Mouse (Mus musculus): ENCODE measurements around the gene Siglece. TPM values are rescaled to one million over a fixed set of nuclear protein-coding genes. Genes with fewer than 3 reads are reported as not detected.
A peak's percentile ranks its signal among the peaks of the same experiment; 100 is the strongest.
"Not testable (repeated sequence)": the region's sequence is repeated elsewhere in the genome, so short reads cannot be mapped to it uniquely, and the experiment has no call there.

The Siglece gene
- polyA plus RNA-seq (2012; rRNA removed) (1.5 and 1.6 TPM in 2 replicates), polyA plus RNA-seq (2014; fragmentation: Nextera tagmentation; extraction: Ambion mirVana) (1.1 and 2.0 TPM in 2 replicates)

DNA sequence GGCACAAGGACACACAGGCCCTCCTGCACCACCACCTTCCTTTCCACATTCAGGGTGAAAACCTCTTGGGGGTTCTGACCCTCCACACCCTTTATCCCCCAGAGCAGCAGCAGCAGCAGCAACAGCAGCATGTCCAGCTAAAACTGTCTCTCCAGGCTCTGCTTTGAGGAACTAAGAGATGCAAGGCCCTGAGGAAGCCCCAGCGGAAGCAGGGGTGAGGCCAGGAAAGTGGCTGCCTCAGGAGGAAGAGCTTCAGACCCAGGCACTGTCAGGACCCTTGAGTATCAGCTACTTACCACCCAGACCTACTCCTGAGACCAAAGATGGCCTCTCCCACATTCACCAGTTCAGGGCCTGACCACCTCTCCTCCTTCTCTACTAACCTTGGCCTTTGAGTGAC lies at the start of gene Siglece:
Gene Siglece, minus strand, starts transcription at position 160 of the 400 bp plus-strand sequence.
- Histone ChIP-seq H3K27me3 (ENCODE audit: control insufficient read depth, insufficient read depth, low read length) (no peaks in the 10 kb centered on the region), H3K4me2 (ENCODE audit: low read depth) (no peak within 1 kb of the TSS), H3K36me3 (replicated peaks; ENCODE audit: control insufficient read depth, insufficient read depth, low read depth) (no peaks in the 10 kb centered on the region), H3K9me3 (ENCODE audit: control insufficient read depth, low read length) (no peaks in the 10 kb centered on the region), H3K4me1 (replicated peaks; ENCODE audit: control insufficient read depth in 2 of 2, insufficient read depth in 2 of 2, low read length in 1 of 2) (no peaks in the 10 kb centered on the region), H3K9ac (replicated peaks) (no peak within 1 kb of the TSS), H3K27ac (no peak within 1 kb of the TSS), H3K4me3 (ENCODE audit: insufficient read depth in 1 of 2, low read depth in 2 of 2, low read length in 2 of 2) (no peak within 1 kb of the TSS)
- DNase-seq (ENCODE audit: low read depth in 3 of 3, low spot score in 3 of 3) (no peak), ATAC-seq (ENCODE audit: insufficient read depth) (no peak)
- TF ChIP-seq CTCF (IDR thresholded peaks at IDR 0.05; ENCODE audit: low read depth) (no peak), EP300 (IDR thresholded peaks at IDR 0.05; ENCODE audit: low read depth) (no peak)
- WGBS (ENCODE audit: insufficient replicate concordance) = 16% methylated on average over 1 of the region's 1 CpGs

DNA sequence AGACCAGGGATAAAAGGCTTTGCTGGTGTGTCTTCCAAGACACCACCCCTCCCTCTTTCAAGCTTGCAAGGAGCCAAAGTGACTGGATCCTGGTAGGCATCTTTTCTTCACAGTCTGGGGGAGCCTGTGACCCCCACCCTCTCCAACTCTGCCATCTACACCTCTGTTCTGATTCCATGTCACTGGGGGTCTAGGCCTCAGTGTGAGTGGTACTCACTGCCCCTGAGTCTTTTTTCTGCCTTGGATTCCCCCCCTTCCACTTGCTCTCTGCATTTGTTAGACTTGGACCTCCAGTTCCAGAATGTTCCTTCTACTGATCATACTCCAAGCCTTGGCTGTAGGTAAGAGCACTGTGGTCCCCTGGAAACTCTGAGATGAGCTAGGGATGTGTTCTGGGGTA lies 30.2 kb upstream of the Siglece start, which contains the start of gene Klk14:
Gene Klk14, plus strand, starts transcription at position 301 of the 400 bp plus-strand sequence.
- TF ChIP-seq CTCF (IDR thresholded peaks at IDR 0.05; ENCODE audit: low read depth) (no peak), EP300 (IDR thresholded peaks at IDR 0.05; ENCODE audit: low read depth) (no peak)
- H3K4me3 ChIP-seq (ENCODE audit: insufficient read depth in 1 of 2, low read depth in 2 of 2, low read length in 2 of 2) = no peak within 1 kb of the TSS
- no peaks in the 10 kb centered on the region for H3K36me3 ChIP-seq (replicated peaks; ENCODE audit: control insufficient read depth, insufficient read depth, low read depth)
- DNase-seq (ENCODE audit: low read depth in 3 of 3, low spot score in 3 of 3) (no peak), ATAC-seq (ENCODE audit: insufficient read depth) (no peak)
- no peaks in the 10 kb centered on the region for H3K9me3 ChIP-seq (ENCODE audit: control insufficient read depth, low read length)
- no peak within 1 kb of the TSS for H3K9ac ChIP-seq (replicated peaks)
- no peak within 1 kb of the TSS for H3K4me2 ChIP-seq (ENCODE audit: low read depth)
- H3K27ac ChIP-seq = no peak within 1 kb of the TSS
- no peaks in the 10 kb centered on the region for H3K4me1 ChIP-seq (replicated peaks; ENCODE audit: control insufficient read depth in 2 of 2, insufficient read depth in 2 of 2, low read length in 1 of 2)
- no peaks in the 10 kb centered on the region for H3K27me3 ChIP-seq (ENCODE audit: control insufficient read depth, insufficient read depth, low read length)

- no peak overlapping the region for H3K27ac ChIP-seq
- no peaks in the 10 kb centered on the region for H3K27me3 ChIP-seq (ENCODE audit: control insufficient read depth, insufficient read depth, low read length)
- DNase-seq (ENCODE audit: low read depth in 3 of 3, low spot score in 3 of 3) (no peak), ATAC-seq (ENCODE audit: insufficient read depth) (no peak)
- no peaks in the 10 kb centered on the region for H3K36me3 ChIP-seq (replicated peaks; ENCODE audit: control insufficient read depth, insufficient read depth, low read depth)
- no peaks in the 10 kb centered on the region for H3K9me3 ChIP-seq (ENCODE audit: control insufficient read depth, low read length)
- no peak overlapping the region for H3K9ac ChIP-seq (replicated peaks)
- WGBS (ENCODE audit: insufficient replicate concordance) = 17% methylated on average over 7 of the region's 7 CpGs
- H3K4me2 ChIP-seq (ENCODE audit: low read depth) = no peak overlapping the region
- H3K4me3 ChIP-seq (ENCODE audit: insufficient read depth in 1 of 2, low read depth in 2 of 2, low read length in 2 of 2) = no peak overlapping the region
- no peaks in the 10 kb centered on the region for H3K4me1 ChIP-seq (replicated peaks; ENCODE audit: control insufficient read depth in 2 of 2, insufficient read depth in 2 of 2, low read length in 1 of 2)
- TF ChIP-seq CTCF (IDR thresholded peaks at IDR 0.05; ENCODE audit: low read depth) (no peak), EP300 (IDR thresholded peaks at IDR 0.05; ENCODE audit: low read depth) (no peak)
Measured at GRCm38 (mm10) chr7:43685088-43685487, 25.1 kb upstream of the Siglece start.

- not testable (repeated sequence) for ATAC-seq (ENCODE audit: insufficient read depth)
Measured at GRCm38 (mm10) chr7:43682511-43682910, 22.6 kb upstream of the Siglece start.

DNA sequence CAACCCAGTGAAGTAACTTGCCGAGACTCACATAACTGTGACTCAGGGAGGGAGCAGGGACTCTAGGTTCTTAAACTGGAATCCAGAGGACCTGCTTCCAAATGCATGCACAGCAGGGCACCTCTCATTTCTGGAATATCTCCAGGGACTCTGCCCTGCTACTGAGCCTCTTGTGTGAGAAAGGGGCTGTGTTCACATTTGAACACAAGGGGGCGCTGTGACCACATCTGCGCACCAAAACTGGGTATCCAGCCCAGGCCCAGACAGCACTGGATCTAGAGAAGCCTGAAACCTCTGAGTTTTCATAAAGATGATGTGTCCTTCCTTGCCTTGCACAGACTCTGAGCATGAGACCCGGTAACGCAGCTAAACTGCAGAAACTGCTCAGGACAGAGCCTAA lies 21.0 kb upstream of the Siglece start:
- H3K4me3 ChIP-seq (ENCODE audit: insufficient read depth in 1 of 2, low read depth in 2 of 2, low read length in 2 of 2) = no peak overlapping the region
- no peaks in the 10 kb centered on the region for H3K9me3 ChIP-seq (ENCODE audit: control insufficient read depth, low read length)
- H3K9ac ChIP-seq (replicated peaks) = no peak overlapping the region
- H3K27me3 ChIP-seq (ENCODE audit: control insufficient read depth, insufficient read depth, low read length) = no peaks in the 10 kb centered on the region
- DNase-seq (ENCODE audit: low read depth in 3 of 3, low spot score in 3 of 3) = peak in 1 of 3 experiments; percentile 15
- TF ChIP-seq CTCF (IDR thresholded peaks at IDR 0.05; ENCODE audit: low read depth) = peak; percentile 88
- TF ChIP-seq EP300 (IDR thresholded peaks at IDR 0.05; ENCODE audit: low read depth) = no peak
- H3K36me3 ChIP-seq (replicated peaks; ENCODE audit: control insufficient read depth, insufficient read depth, low read depth) = peaks cover 4% of the 10 kb centered on the region
- 26% methylated on average over 5 of the region's 5 CpGs for whole genome bisulfite sequencing (ENCODE audit: insufficient replicate concordance)
- ATAC-seq (ENCODE audit: insufficient read depth) = no peak
- H3K4me2 ChIP-seq (ENCODE audit: low read depth) = no peak overlapping the region
- no peaks in the 10 kb centered on the region for H3K4me1 ChIP-seq (replicated peaks; ENCODE audit: control insufficient read depth in 2 of 2, insufficient read depth in 2 of 2, low read length in 1 of 2)
- H3K27ac ChIP-seq = no peak overlapping the region

More at GRCm38 (mm10) chr7:43682511-43682910, 22.6 kb upstream of the Siglece start:
- H3K9me3 ChIP-seq (ENCODE audit: control insufficient read depth, low read length); H3K4me3 ChIP-seq (ENCODE audit: insufficient read depth in 1 of 2, low read depth in 2 of 2, low read length in 2 of 2); H3K4me1 ChIP-seq (replicated peaks; ENCODE audit: control insufficient read depth in 2 of 2, insufficient read depth in 2 of 2, low read length in 1 of 2); DNase-seq (ENCODE audit: low read depth in 3 of 3, low spot score in 3 of 3); H3K27me3 ChIP-seq (ENCODE audit: control insufficient read depth, insufficient read depth, low read length); H3K9ac ChIP-seq (replicated peaks); H3K36me3 ChIP-seq (replicated peaks; ENCODE audit: control insufficient read depth, insufficient read depth, low read depth); H3K27ac ChIP-seq; H3K4me2 ChIP-seq (ENCODE audit: low read depth): not testable (repeated sequence)
- WGBS (ENCODE audit: insufficient replicate concordance) = 0% methylated on average over 1 of the region's 1 CpGs
